Comparison of ENCODE assay signal across 8 mouse cellular contexts in the genomic region with DNA sequence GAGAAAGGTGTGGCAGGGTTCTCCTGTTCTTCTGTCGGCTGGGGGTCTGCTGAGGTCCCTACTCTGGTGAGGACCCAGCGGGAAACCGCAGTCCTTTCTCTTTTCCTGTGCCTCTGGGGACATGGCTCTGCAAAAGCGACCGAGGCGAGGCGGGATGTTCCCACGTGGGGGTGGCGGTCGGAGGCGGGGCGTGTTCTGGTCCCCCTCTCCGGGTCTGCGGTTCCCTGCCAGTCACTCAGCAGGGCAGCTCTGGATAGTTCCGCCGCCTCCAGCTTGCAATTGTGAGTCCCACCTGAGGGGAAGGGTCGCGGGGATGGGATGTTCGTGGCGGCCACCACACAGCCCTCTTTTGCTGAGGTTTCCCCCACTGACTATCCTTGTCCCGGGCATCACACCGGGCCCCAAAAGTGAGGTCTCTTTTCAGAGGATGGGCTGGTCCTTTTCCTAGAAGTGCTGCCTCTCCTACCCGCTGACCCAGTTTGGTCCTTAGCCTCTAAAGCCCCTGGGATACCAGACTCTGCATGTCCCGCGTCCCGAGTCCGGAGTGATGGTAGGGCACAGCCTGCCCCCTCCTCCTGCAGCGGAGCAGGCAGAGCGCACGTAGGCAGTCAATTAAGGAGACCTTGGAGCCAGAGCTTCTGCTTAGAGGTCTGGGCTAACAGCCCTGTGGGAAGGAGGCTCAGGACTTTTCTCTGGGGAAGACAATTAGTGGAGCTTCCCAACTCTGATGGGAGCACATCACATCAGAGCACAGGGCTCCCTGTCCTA. TPM values are rescaled to one million over a fixed set of nuclear protein-coding genes. Genes with fewer than 3 reads are reported as not detected.
DNase-seq lines count a peak whose midpoint lies in the region; ATAC-seq and TF ChIP-seq lines count a peak whose summit lies in the region.

A gene (plus strand): TSS at position 230 of the 768 bp plus-strand sequence.

- no peak for TF ChIP-seq CTCF in lung, embryonic 14.5 days (IDR thresholded peaks at IDR 0.05; ENCODE audit: low read depth)
- TF ChIP-seq CTCF in small intestine, adult 2 months (IDR thresholded peaks at IDR 0.05; ENCODE audit: extremely low read depth, insufficient read length, insufficient replicate concordance, low read depth, low read length), result no peak

- no peak within 1 kb of the TSS for H3K27ac ChIP-seq in forebrain, embryonic 11.5 days (ENCODE audit: low read depth, low read length)
- no peak within 1 kb of the TSS for H3K27ac ChIP-seq in hindbrain, embryonic 12.5 days
- no peak within 1 kb of the TSS for H3K27ac ChIP-seq in lung, embryonic 14.5 days (ENCODE audit: low read depth)
- H3K27ac ChIP-seq in small intestine, adult 2 months (ENCODE audit: insufficient read depth, low read depth, low read length), result no peak within 1 kb of the TSS

- peak; percentile 23 for DNase-seq in MN1 (ENCODE audit: low spot score)
- peak; percentile 60 for DNase-seq in forebrain, embryonic 11.5 days (ENCODE audit: low spot score)
- peak; percentile 69 for DNase-seq in lung, embryonic 14.5 days
- DNase-seq in cerebellum, adult 9-10 months, result no peak
- no peak for DNase-seq in right cerebral cortex, postnatal 25 days
- no peak for DNase-seq in right cerebral cortex, adult 2 months (ENCODE audit: low spot score in 2 of 2)

- ATAC-seq in forebrain, embryonic 11.5 days (replicated peaks; ENCODE audit: low FRiP score), result 0 out of 2 replicates have a peak, but pooled peaks have one; percentile 24
- no peak for ATAC-seq in hindbrain, embryonic 12.5 days (ENCODE audit: low FRiP score)
- ATAC-seq in lung, embryonic 14.5 days (ENCODE audit: insufficient read depth), result peak; percentile 50; the same call in 1 of the 2 replicates

- peak within 1 kb of the TSS; percentile 48 for H3K4me2 ChIP-seq in forebrain, embryonic 11.5 days (ENCODE audit: low read depth, low read length, severe bottlenecking)
- peak within 1 kb of the TSS; percentile 51 for H3K4me2 ChIP-seq in hindbrain, embryonic 12.5 days (replicated peaks)
- peak within 1 kb of the TSS; percentile 68 for H3K4me2 ChIP-seq in lung, embryonic 14.5 days

- H3K27me3 ChIP-seq in forebrain, embryonic 11.5 days (ENCODE audit: control insufficient read depth, insufficient read depth, low read length), result no peaks in the 10 kb centered on the region
- H3K27me3 ChIP-seq in hindbrain, embryonic 12.5 days, result peaks cover 13% of the 10 kb centered on the region
- 0 out of 2 replicates have a peak, but pooled peaks cover 5% of the 10 kb centered on the region for H3K27me3 ChIP-seq in lung, embryonic 14.5 days (ENCODE audit: insufficient read depth, low read length)
- no peaks in the 10 kb centered on the region for H3K27me3 ChIP-seq in small intestine, adult 2 months (ENCODE audit: control insufficient read depth, insufficient read depth, low read length)

- WGBS in forebrain, embryonic 11.5 days, result 2% methylated on average over 30 of the region's 30 CpGs
- WGBS in hindbrain, embryonic 12.5 days, result 4% methylated on average over 30 of the region's 30 CpGs
- 4% methylated on average over 30 of the region's 30 CpGs for WGBS in lung, embryonic 14.5 days
- WGBS in small intestine, adult 2 months, result 29% methylated on average over 30 of the region's 30 CpGs

- H3K4me3 ChIP-seq in forebrain, embryonic 11.5 days (ENCODE audit: low read depth, low read length), result peak within 1 kb of the TSS; percentile 3; the same call in 1 of the 2 replicates
- peak within 1 kb of the TSS; percentile 21 for H3K4me3 ChIP-seq in hindbrain, embryonic 12.5 days
- H3K4me3 ChIP-seq in lung, embryonic 14.5 days (ENCODE audit: low read depth, low read length), result peak within 1 kb of the TSS; percentile 34
- H3K4me3 ChIP-seq in small intestine, adult 2 months (ENCODE audit: low read depth, low read length), result peak within 1 kb of the TSS; percentile 28

- TF ChIP-seq POLR2A in small intestine, adult 2 months (IDR thresholded peaks at IDR 0.05; ENCODE audit: low read depth, low read length), result no peak

- H3K9ac ChIP-seq in forebrain, embryonic 11.5 days (ENCODE audit: low read length), result peak within 1 kb of the TSS; percentile 24; the same call in 1 of the 2 replicates
- peak within 1 kb of the TSS; percentile 42; the same call in 1 of the 2 replicates for H3K9ac ChIP-seq in hindbrain, embryonic 12.5 days
- H3K9ac ChIP-seq in lung, embryonic 14.5 days, result peak within 1 kb of the TSS; percentile 41

- H3K9me3 ChIP-seq in forebrain, embryonic 11.5 days (ENCODE audit: control insufficient read depth, low read length), result no peaks in the 10 kb centered on the region
- H3K9me3 ChIP-seq in hindbrain, embryonic 12.5 days (replicated peaks), result no peaks in the 10 kb centered on the region
- no peaks in the 10 kb centered on the region for H3K9me3 ChIP-seq in lung, embryonic 14.5 days (ENCODE audit: low read depth, low read length)

- no peaks in the 10 kb centered on the region for H3K36me3 ChIP-seq in forebrain, embryonic 11.5 days (ENCODE audit: control insufficient read depth, insufficient read depth, low read length)
- no peaks in the 10 kb centered on the region for H3K36me3 ChIP-seq in hindbrain, embryonic 12.5 days
- H3K36me3 ChIP-seq in lung, embryonic 14.5 days (ENCODE audit: insufficient read depth), result no peaks in the 10 kb centered on the region
- no peaks in the 10 kb centered on the region for H3K36me3 ChIP-seq in small intestine, adult 2 months (ENCODE audit: control insufficient read depth, insufficient read depth, low read length)

- peaks cover 4% of the 10 kb centered on the region; the same call in 1 of the 2 replicates for H3K4me1 ChIP-seq in forebrain, embryonic 11.5 days (replicated peaks; ENCODE audit: control insufficient read depth, insufficient read depth, low read length)
- H3K4me1 ChIP-seq in hindbrain, embryonic 12.5 days, result peaks cover 17% of the 10 kb centered on the region
- H3K4me1 ChIP-seq in lung, embryonic 14.5 days (ENCODE audit: insufficient read depth), result peaks cover 11% of the 10 kb centered on the region
- H3K4me1 ChIP-seq in small intestine, adult 2 months (ENCODE audit: control insufficient read depth, insufficient read depth, insufficient read length, low read length), result no peaks in the 10 kb centered on the region; the same call in 1 of the 2 replicates

RNA-seq across cellular contexts. Expression of the gene that starts here (rescaled TPM):
- 4.6 and 5.5 TPM in 2 replicates for polyA plus RNA-seq in forebrain, embryonic 11.5 days (2014; fragmentation: Nextera tagmentation; extraction: Ambion mirVana)
- polyA plus RNA-seq in hindbrain, embryonic 12.5 days (2016; fragmentation: Nextera tagmentation; extraction: Ambion mirVana), result 5.0 and 5.3 TPM in 2 replicates
- polyA plus RNA-seq in lung, embryonic 14.5 days (2014; fragmentation: Nextera tagmentation; extraction: Ambion mirVana), result 51.4 and 59.6 TPM in 2 replicates
- polyA plus RNA-seq in small intestine, adult 2 months (2012; rRNA removed), result 0.50 and 1.7 TPM in 2 replicates

Comparison
In these comparisons a context has a peak if more than half of its experiments do, and no peak if none do; other contexts are left out.
1. DNase-seq: peak in MN1 (single experiment), forebrain, embryonic 11.5 days (single experiment) and lung, embryonic 14.5 days (single experiment); none in cerebellum, adult 9-10 months (single experiment), right cerebral cortex, postnatal 25 days (single experiment) and right cerebral cortex, adult 2 months (0 of 2).
2. Peak in every context shown above with its lines, with median percentiles within 50 percentile points of each other: H3K4me2 ChIP-seq, H3K4me3 ChIP-seq and H3K9ac ChIP-seq.